Mouse (Mus musculus) small intestine, adult 10 weeks (tissue): ENCODE measurements around the gene Itprid2. TPM values are rescaled to one million over a fixed set of nuclear protein-coding genes. Genes with fewer than 3 reads are reported as not detected.

Experiments
- polyA plus RNA-seq: library from polyadenylated mRNA; stranded (reverse); fragments of 350-450 nt; fragmentation: Illumina TruSeq; extraction: RNeasy Lipid Tissue Mini Kit (QIAGEN cat#74804); gene quantifications from one replicate; pipeline ENCODE4 v1.2.3, GENCODE M21; 2014; ENCODE audit warnings: low replicate concordance

Gene Itprid2
- 71.3 TPM for polyA plus RNA-seq

GRCm38 (mm10) chr2:79634528-79635400, at the start of gene Itprid2:
Gene Itprid2, plus strand, starts transcription at chr2:79635352.

GRCm38 (mm10) chr2:79707575-79707974, 72.4 kb downstream of the Itprid2 start, which contains the start of gene Ppp1r1c:
Gene Ppp1r1c, plus strand, starts transcription at chr2:79707780.

Other genes starting within 250 kb of the Itprid2 start
- 12.7 TPM for gene Neurod1, start 178.6 kb upstream of the Itprid2 start, polyA plus RNA-seq
- gene Cerkl, start 178.6 kb upstream of the Itprid2 start, polyA plus RNA-seq = 1.7 TPM
- gene Ppp1r1c, start 72.4 kb downstream of the Itprid2 start, polyA plus RNA-seq = not detected